Mouse (Mus musculus): Measurements from ENCODE around the gene Hcn2.

DNA sequence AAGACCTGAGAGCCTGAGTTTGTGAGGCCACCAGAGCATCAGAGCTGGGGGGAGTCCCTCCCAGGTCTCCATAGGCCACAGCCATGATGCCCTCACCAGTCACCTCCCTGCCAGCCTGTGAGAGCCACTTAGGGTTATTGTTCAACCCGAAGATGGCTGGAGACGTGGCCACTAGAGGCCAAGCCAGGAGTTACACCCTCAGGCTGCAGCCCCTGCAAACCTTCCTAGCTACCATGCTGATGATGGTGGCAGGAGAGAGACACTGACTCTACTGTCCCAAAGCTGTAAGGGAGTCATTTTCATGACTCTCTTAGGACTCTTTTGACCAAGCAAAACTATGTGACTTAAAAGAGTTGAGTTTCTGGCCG lies 44.4 kb upstream of the Hcn2 start:
- TF ChIP-seq POLR2A (IDR thresholded peaks at IDR 0.05; ENCODE audit: extremely low read depth, insufficient read depth, low read length) (no peak), CTCF (IDR thresholded peaks at IDR 0.05; ENCODE audit: low read depth, low read length) (0 out of 2 replicates have a peak, but pooled peaks have one; percentile 1)

Data from liver, adult 2 months (tissue).